Mouse (Mus musculus) stomach, postnatal 0 days (tissue): ENCODE data around the gene Mib2.

Source experiments
- CTCF ChIP-seq: IDR thresholded peaks from 2 replicates; pipeline ENCODE4 v1.5.1; 2016; ENCODE audit warnings: antibody characterized with exemption, low read depth, mild to moderate bottlenecking, moderate library complexity
- EP300 ChIP-seq: optimal IDR thresholded peaks from 2 replicates; pipeline ENCODE3; 2016; ENCODE audit warnings: antibody characterized with exemption

- no peak for TF ChIP-seq CTCF
- no peak for TF ChIP-seq EP300
Observed at GRCm38 (mm10) chr4:155606825-155607224, 62.2 kb downstream of the Mib2 start.
